Mouse (Mus musculus): ENCODE results near the gene Ccdc78. TPM values are rescaled to one million over a fixed set of nuclear protein-coding genes. Genes with fewer than 3 reads are reported as not detected.

Ccdc78 gene
- total RNA-seq, 2 experiments from 2014 or later = 0.22 TPM; not detected in 1

DNA sequence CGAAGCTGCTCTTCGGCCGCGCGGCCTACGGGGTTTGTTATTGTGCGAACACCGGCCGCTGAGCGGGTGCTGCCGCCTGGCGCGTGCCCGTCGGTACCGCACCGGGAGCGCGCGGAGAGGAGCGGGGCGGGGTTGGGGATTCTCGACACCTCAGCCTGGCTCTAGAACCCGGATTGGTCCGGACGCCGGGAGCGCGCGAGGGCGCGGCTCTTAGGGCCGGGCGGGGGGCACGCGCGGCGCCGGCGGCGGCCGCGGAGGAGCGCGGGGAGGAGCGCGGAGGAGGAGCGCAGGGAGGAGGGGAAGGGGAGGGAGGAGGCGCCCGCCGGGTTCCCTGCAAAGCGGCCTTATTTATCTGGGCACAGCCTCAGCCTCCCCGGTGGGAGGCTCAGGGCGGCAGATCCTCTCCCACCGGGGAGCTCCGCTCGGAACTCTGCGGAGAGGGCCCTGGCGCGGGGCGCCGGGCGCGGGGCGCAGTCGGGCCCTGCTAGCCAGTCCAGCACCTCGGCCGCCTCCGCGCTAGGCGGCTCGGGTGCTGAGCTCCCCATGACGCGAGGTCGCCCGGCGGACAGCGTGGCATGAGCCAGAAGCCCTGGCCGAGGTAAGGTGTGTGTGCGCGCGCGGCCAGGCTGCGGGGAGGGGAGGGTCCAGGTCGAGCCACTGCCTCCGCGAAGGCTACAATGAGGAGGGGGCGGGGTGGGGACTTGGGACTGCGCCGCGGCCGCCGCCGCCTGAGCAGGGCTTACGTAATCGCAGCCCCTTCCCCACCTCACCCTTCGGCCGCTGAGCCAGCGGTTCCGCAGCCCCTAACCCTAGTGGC lies 22.6 kb downstream of the Ccdc78 start, which contains the start of gene Fbxl16:
Fbxl16 (plus strand) TSS at position 297 of the 817 bp plus-strand sequence.
- peak in 1 of 2 experiments; percentile 55 for DNase-seq (ENCODE audit: low spot score in 2 of 2)

DNA sequence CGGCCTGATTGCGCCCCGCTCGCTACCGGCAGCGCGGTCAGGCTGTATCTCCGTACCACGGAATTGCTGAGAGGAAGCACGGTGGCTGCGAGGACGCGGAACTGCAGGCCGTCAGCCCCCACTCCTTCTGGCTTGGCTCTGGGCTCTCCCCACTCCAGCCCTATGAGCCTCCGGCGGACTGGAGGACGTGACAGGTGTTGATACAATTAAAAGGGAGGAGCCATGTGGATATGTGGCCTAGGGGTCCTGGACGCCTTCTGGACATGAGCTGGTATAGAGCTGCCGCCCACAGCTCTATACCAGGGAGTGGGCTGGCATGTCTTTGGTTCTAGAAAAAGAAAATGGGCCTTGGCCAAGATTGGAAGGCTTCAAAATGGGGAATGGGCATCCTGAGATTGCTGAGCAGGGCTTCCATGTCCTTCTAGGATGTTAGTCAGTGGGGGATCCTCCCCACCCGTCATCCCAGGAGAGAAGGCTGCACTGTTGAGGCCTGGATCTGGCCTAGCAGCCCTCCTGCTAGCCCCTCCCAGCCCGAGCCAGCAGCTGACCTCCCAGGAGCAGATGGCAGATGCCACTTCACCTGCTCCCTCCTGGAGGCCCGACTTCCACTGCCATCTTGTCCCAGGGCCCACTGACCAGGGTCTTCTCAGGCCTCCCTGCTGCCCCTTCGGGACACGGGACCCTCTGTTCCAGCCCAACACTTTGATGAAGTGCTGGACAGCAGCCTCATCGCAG lies 23.4 kb downstream of the Ccdc78 start:
- DNase-seq (ENCODE audit: low spot score in 2 of 2) = no peak

GRCm38 (mm10) chr17:25810890-25811289 lies 24.5 kb downstream of the Ccdc78 start:
- no peak for DNase-seq (ENCODE audit: low spot score in 2 of 2)

DNA sequence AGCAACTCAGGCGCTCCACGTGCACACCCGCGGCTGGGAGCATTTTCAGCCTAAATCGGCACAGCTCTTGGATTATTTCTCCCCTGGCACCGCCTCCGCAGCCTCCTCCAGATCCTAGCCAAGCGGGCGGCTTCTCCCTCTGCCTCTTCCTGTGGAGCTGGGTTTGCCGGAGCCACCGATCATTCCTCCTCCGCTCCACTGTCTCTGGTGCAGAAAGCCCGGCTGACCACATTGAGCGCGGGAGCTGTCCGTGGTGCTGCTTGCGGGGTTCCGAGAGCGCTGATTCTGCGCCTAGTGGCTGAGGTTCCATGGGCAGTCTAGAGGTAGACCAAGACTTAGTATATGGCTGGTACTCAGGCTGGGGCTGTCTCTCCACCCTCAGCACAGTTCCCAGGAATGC lies 27.1 kb downstream of the Ccdc78 start:
- DNase-seq (ENCODE audit: low spot score in 2 of 2) = peak; percentile 78 to 84

GRCm38 (mm10) chr17:25817662-25818061 lies 31.3 kb downstream of the Ccdc78 start:
- DNase-seq (ENCODE audit: low spot score in 2 of 2) = no peak

DNA sequence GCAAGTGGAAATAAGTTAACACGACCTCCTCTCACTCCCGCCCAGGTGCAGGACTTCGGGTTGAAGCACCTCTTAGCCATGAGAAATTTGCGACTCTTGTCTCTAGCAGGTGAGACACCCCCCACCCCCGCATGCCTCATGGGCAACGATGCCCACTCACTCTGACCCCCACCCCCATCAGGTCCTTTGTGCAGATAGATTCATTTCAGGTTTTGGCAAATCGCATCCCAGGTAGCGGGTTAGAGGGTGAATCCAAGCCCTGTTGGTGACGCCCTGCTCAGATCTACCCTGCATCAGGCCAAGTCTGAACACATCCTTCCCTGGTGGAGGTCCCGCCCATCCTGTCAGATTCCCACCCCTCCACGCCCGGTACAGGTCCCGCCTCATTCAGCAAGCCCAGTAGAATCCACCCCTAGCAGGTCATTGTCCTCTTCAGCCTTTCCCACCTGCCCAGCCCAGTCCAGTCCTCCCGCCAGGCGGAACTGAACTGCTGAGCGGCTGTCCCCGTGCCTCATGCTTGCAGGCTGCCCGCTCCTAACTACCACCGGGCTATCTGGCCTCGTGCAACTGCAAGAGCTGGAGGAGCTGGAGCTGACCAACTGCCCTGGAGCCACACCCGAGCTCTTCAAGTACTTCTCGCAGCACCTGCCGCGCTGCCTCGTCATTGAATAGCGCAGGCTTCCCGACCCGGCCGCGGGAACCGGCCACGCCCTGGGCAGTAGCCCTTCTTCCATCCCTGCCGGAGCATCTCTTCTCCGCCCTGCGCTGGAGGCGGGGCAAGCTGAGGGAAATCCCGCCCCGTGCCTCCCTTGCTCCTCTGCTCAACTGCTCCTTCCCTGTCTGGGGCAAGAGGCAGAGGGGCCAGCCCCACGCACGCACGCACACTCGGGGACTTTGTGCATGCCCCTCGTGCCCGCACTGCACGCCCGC lies 32.7 kb downstream of the Ccdc78 start:
- no peak for DNase-seq (ENCODE audit: low spot score in 2 of 2)

- peak in 1 of 2 experiments; percentile 64 for DNase-seq (ENCODE audit: low spot score in 2 of 2)
Measured at GRCm38 (mm10) chr17:25823452-25823851, 37.1 kb downstream of the Ccdc78 start, which contains the start of gene Wdr24. Wdr24 (plus strand) TSS chr17:25823627.

GRCm38 (mm10) chr17:25824362-25825142 lies 38.2 kb downstream of the Ccdc78 start:
- DNase-seq (ENCODE audit: low spot score in 2 of 2) = no peak

DNA sequence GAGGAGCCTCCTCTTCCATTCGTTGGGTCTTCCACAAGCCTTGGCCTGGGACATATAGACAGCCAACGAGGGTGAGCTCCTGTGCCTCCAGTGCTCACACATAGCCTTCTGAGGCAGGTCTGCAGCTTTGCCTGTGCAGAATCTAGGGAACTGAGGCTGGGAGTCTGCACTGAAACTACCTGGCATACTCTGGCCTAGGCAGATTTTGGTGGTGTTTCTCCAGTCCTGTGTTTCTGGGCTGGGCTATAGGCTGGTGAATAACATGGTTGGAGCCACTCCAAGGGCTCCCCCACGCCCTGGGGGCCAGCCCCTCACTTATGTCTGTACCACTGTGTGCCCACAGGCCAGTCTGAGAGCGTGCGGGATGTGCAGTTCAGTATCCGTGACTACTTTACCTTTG lies 38.9 kb downstream of the Ccdc78 start:
- no peak for DNase-seq (ENCODE audit: low spot score in 2 of 2)

- no peak for DNase-seq (ENCODE audit: low spot score in 2 of 2)
Measured at GRCm38 (mm10) chr17:25825984-25826570, 39.7 kb downstream of the Ccdc78 start.

GRCm38 (mm10) chr17:25827011-25827410 lies 40.6 kb downstream of the Ccdc78 start:
- DNase-seq (ENCODE audit: low spot score in 2 of 2) = no peak

DNA sequence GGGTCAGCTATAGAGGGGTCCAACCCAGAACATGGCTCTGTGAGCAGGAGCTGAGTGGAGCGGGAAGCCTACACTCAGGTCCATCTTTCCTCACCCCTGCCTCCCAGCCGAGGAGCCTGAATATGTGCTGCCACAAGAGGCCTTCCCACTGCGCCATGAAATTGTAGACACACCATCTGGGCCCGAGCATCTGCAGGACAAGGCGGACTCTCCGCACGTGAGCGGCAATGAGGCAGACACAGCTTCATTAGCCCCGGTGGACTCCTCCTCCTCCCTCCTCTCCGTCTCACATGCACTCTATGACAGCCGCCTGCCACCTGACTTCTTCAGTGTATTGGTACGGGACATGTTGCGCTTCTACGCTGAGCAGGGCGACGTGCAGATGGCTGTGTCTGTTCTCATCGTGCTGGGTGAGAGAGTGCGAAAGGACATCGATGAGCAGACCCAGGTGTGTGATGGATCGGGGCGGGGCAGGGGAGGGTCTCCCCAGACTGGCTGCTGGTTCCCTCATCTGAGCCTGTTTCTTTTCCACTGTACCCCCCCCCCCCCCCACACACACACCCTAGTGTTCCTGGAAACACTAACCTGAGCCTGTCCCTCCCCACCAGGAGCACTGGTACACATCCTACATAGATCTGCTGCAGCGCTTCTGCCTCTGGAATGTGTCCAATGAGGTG lies 41.3 kb downstream of the Ccdc78 start:
- DNase-seq (ENCODE audit: low spot score in 2 of 2) = no peak

DNA sequence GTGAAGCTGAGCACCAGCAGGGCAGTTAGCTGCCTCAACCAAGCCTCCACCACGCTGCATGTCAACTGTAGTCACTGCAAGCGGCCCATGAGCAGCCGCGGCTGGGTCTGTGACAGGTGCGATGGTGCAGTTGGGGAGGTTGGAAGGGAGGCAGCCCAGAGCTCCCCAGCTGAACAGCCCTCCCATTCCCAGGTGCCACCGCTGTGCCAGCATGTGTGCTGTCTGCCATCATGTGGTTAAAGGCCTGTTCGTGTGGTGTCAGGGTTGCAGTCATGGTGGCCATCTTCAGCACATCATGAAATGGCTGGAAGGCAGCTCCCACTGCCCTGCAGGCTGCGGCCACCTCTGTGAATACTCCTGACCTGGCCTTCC lies 41.8 kb downstream of the Ccdc78 start:
- no peak for DNase-seq (ENCODE audit: low spot score in 2 of 2)

- peak; percentile 50 to 61 for DNase-seq (ENCODE audit: low spot score in 2 of 2)
Measured at GRCm38 (mm10) chr17:25828712-25829557, 42.6 kb downstream of the Ccdc78 start, which contains the start of gene Jmjd8. Jmjd8 (plus strand) TSS chr17:25828867.

- no peak for DNase-seq (ENCODE audit: low spot score in 2 of 2)
Measured at GRCm38 (mm10) chr17:25829558-25830017, 43.2 kb downstream of the Ccdc78 start.

DNA sequence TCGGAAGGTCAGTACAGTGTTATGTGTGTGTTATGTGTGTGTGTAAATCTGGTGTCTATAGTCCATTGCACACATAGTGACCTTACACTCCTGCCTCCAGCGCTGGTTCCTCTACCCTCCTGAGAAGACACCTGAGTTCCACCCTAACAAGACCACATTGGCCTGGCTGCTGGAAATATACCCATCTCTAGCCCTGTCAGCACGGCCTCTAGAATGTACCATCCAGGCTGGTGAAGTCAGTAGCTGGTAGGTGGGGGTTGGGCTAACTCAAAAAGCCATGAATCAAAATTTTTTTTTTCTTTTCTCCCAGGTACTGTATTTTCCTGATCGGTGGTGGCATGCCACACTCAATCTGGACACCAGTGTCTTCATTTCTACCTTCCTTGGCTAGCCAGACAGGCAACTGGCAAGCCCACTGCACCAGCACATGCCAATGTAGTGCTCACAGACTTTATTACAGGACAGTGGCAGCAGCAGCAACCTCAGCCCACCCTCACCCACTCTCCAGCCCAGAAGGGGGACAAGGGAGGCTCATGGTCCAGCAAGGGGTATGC lies 43.9 kb downstream of the Ccdc78 start:
- DNase-seq (ENCODE audit: low spot score in 2 of 2) = no peak

GRCm38 (mm10) chr17:25830806-25831431 lies 44.5 kb downstream of the Ccdc78 start:
- no peak for DNase-seq (ENCODE audit: low spot score in 2 of 2)

Data from adrenal gland, postnatal 4 days (tissue).